14 mouse cellular contexts compared by ENCODE assay signal in genomic region chr5:60599460-60600299, GRCm38 (mm10).
DNase-seq lines count a peak whose midpoint lies in the region; ATAC-seq lines count a peak whose summit lies in the region.
"Had no signal": no experiment of that assay in that cellular context is flagged by ENCODE, and none has a peak within 500 bp of the region (broad histone marks: within the 10 kb centered on the region; RNA-seq: fewer than 3 reads in every experiment).

No protein-coding gene starts in this region.

- H3K27ac ChIP-seq in hindbrain, embryonic 15.5 days (replicated peaks), result 0 out of 2 replicates have a peak overlapping the region, but pooled peaks have one; percentile 6
- no peak overlapping the region for H3K27ac ChIP-seq in neural tube, embryonic 15.5 days (replicated peaks)
- H3K27ac ChIP-seq: embryonic facial prominence, embryonic 13.5 days; heart, embryonic 15.5 days had no signal

- no peak overlapping the region for H3K9ac ChIP-seq in hindbrain, embryonic 15.5 days
- H3K9ac ChIP-seq in neural tube, embryonic 15.5 days (replicated peaks), result no peak overlapping the region
- H3K9ac ChIP-seq: embryonic facial prominence, embryonic 13.5 days; heart, embryonic 15.5 days; lung, embryonic 14.5 days had no signal

- H3K9me3 ChIP-seq in hindbrain, embryonic 15.5 days, result no peaks in the 10 kb centered on the region
- no peaks in the 10 kb centered on the region for H3K9me3 ChIP-seq in neural tube, embryonic 15.5 days (replicated peaks)
- H3K9me3 ChIP-seq: embryonic facial prominence, embryonic 13.5 days; heart, embryonic 15.5 days had no signal

- DNase-seq in layer of hippocampus, adult 9-11 months, result peak; percentile 19
- no peak for DNase-seq in layer of hippocampus, adult 11-12 months (ENCODE audit: low spot score)
- DNase-seq in cerebellum, postnatal 14 days, result peak; percentile 79 to 91
- DNase-seq in left cerebral cortex, adult 18-20 months (ENCODE audit: low spot score in 2 of 2), result no peak
- no peak for DNase-seq in kidney, adult 11 months
- DNase-seq: gastrocnemius, postnatal 14 days; kidney, adult 2 months; lung, embryonic 14.5 days had no signal

- peak; percentile 95 for ATAC-seq in hindbrain, embryonic 15.5 days (ENCODE audit: low FRiP score, low read depth)
- ATAC-seq in neural tube, embryonic 15.5 days (ENCODE audit: low FRiP score), result peak; percentile 61; the same call in 1 of the 2 replicates
- no peak for ATAC-seq in erythroblast, adult 5-6 weeks (replicated peaks; ENCODE audit: low FRiP score, poor library complexity, severe bottlenecking)
- ATAC-seq: CD4-positive, CD25-positive, alpha-beta regulatory T cell, adult 4 months had no signal

- no peaks in the 10 kb centered on the region for H3K27me3 ChIP-seq in hindbrain, embryonic 15.5 days
- no peaks in the 10 kb centered on the region for H3K27me3 ChIP-seq in neural tube, embryonic 15.5 days (replicated peaks)
- H3K27me3 ChIP-seq: embryonic facial prominence, embryonic 13.5 days; heart, embryonic 15.5 days had no signal

- H3K4me1 ChIP-seq in hindbrain, embryonic 15.5 days (replicated peaks), result no peaks in the 10 kb centered on the region
- H3K4me1 ChIP-seq in neural tube, embryonic 15.5 days, result peaks cover 4% of the 10 kb centered on the region; the same call in 1 of the 2 replicates
- H3K4me1 ChIP-seq: embryonic facial prominence, embryonic 13.5 days; heart, embryonic 15.5 days had no signal

- H3K4me3 ChIP-seq in hindbrain, embryonic 15.5 days, result no peak overlapping the region
- no peak overlapping the region for H3K4me3 ChIP-seq in neural tube, embryonic 15.5 days (replicated peaks)
- H3K4me3 ChIP-seq: embryonic facial prominence, embryonic 13.5 days; heart, embryonic 15.5 days had no signal

- WGBS in hindbrain, embryonic 15.5 days, result 45% methylated on average over 5 of the region's 5 CpGs
- 51% methylated on average over 5 of the region's 5 CpGs for WGBS in neural tube, embryonic 15.5 days

- H3K4me2 ChIP-seq in hindbrain, embryonic 15.5 days, result no peak overlapping the region
- no peak overlapping the region for H3K4me2 ChIP-seq in neural tube, embryonic 15.5 days
- H3K4me2 ChIP-seq: embryonic facial prominence, embryonic 13.5 days; heart, embryonic 15.5 days; lung, embryonic 14.5 days had no signal

- H3K36me3 ChIP-seq in hindbrain, embryonic 15.5 days, result no peaks in the 10 kb centered on the region
- no peaks in the 10 kb centered on the region for H3K36me3 ChIP-seq in neural tube, embryonic 15.5 days
- H3K36me3 ChIP-seq: embryonic facial prominence, embryonic 13.5 days; heart, embryonic 15.5 days had no signal

Comparison
In these comparisons a context has a peak if more than half of its experiments do, and no peak if none do; other contexts are left out.
1. DNase-seq: peak in layer of hippocampus, adult 9-11 months (single experiment) and cerebellum, postnatal 14 days (2 of 2); none in layer of hippocampus, adult 11-12 months (single experiment), left cerebral cortex, adult 18-20 months (0 of 2) and kidney, adult 11 months (single experiment).